Mouse (Mus musculus) G1E (cell line): ENCODE measurements around the gene Ugt1a10.

Experiments used
- CTCF ChIP-seq: IDR thresholded peaks from 2 replicates; pipeline ENCODE4 v1.5.1; 2012; ENCODE audit warnings: low read depth, low read length, inconsistent platforms, mixed read lengths
- GATA1 ChIP-seq: IDR thresholded peaks from 2 replicates; pipeline ENCODE4 v1.6.1; 2012; ENCODE audit warnings: borderline replicate concordance, low read length, inconsistent platforms, mixed read lengths
- GATA2 ChIP-seq: IDR thresholded peaks from 2 replicates; pipeline ENCODE4 v1.6.1; 2012; ENCODE audit warnings: low read depth, low read length, inconsistent platforms, borderline replicate concordance
- POLR2AphosphoS5 ChIP-seq: IDR thresholded peaks from 2 replicates; pipeline ENCODE4 v1.6.1; 2012; ENCODE audit warnings: low read depth, low read length, inconsistent platforms; ENCODE audit not compliant: insufficient replicate concordance

DNA sequence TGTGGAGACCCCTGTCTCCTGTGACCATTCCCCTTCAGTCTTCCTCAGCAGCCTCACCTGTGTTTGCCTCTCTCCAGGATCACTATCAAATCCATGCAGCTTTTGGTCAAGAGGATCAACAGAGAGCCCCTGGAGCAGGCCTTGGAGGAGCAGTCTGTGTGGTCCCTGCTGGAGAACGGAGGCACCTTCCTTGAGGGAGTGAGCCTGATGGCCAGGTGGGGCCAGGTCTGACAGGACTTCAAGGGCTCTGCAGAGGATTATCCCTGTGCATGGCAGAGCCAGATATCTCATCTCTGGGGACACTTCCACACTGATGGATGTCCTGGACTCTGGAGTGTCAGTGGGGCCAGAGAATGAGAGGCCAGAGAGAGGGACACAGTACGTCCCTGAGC is 200.3 kb downstream of the Ugt1a10 start:
- TF ChIP-seq CTCF: no peak
- TF ChIP-seq POLR2AphosphoS5: no peak
- TF ChIP-seq GATA2: no peak
- TF ChIP-seq GATA1: no peak
